Mouse (Mus musculus) heart, embryonic 14.5 days (tissue): ENCODE data around the gene Olfr263. TPM values are rescaled to one million over a fixed set of nuclear protein-coding genes. Genes with fewer than 3 reads are reported as not detected.
A peak's percentile ranks its signal among the peaks of the same experiment; 100 is the strongest.

ENCODE experiments used
- ATAC-seq: fragments of 200-750 bp; cut with Nextera tagmentation; 2 replicates; pipeline ENCODE4 v1.8.0; 2017; ENCODE audit warnings: low read depth, moderate TSS enrichment; ENCODE audit not compliant: insufficient number of reproducible peaks, insufficient read depth, low FRiP score
- H3K27ac ChIP-seq, 2 experiments: fragments of 200-500 bp in 1 of 2; fragments of 300-500 bp in 1 of 2; sonication (generic) in 1 of 2; replicated peaks in 1 of 2; 2 replicates each; pipeline ENCODE4 v1.5.1; 2012 to 2014; ENCODE audit warnings: low read depth in 2 of 2, low read length in 2 of 2, control low read depth in 1 of 2, mild to moderate bottlenecking in 1 of 2, mixed read lengths in 1 of 2; ENCODE audit not compliant: control insufficient read depth in 1 of 2, insufficient read depth in 1 of 2
- H3K27me3 ChIP-seq: fragments of 300-500 bp; sonication (generic); 2 replicates; pipeline ENCODE4 v1.6.1; 2014; ENCODE audit warnings: mild to moderate bottlenecking, low read length, control low read depth; ENCODE audit not compliant: control insufficient read depth, insufficient read depth
- H3K36me3 ChIP-seq: fragments of 300-500 bp; sonication (generic); 2 replicates; pipeline ENCODE4 v1.6.1; 2014; ENCODE audit warnings: mild to moderate bottlenecking, control low read depth, low read length, mixed read lengths; ENCODE audit not compliant: control insufficient read depth, insufficient read depth
- H3K4me1 ChIP-seq, 2 experiments: fragments of 200-500 bp in 1 of 2; fragments of 300-500 bp in 1 of 2; sonication (generic) in 1 of 2; 2 replicates each; pipeline ENCODE4 v1.6.1; 2012 to 2014; ENCODE audit warnings: low read length in 2 of 2, control low read depth in 1 of 2, mixed read lengths in 1 of 2; ENCODE audit not compliant: control insufficient read depth in 2 of 2, insufficient read depth in 2 of 2
- H3K4me2 ChIP-seq: fragments of 300-500 bp; sonication (generic); 2 replicates; pipeline ENCODE4 v1.6.1; 2014; ENCODE audit warnings: mild to moderate bottlenecking, low read length
- H3K4me3 ChIP-seq, 2 experiments: fragments of 200-500 bp in 1 of 2; fragments of 300-500 bp in 1 of 2; sonication (generic) in 1 of 2; 2 replicates each; pipeline ENCODE4 v1.5.1; 2012 to 2014; ENCODE audit warnings: low read length in 2 of 2, mild to moderate bottlenecking in 2 of 2, control low read depth in 1 of 2, low read depth in 1 of 2, moderate library complexity in 1 of 2; ENCODE audit not compliant: control insufficient read depth in 1 of 2, insufficient read depth in 1 of 2
- H3K9ac ChIP-seq: fragments of 300-500 bp; sonication (generic); 2 replicates; pipeline ENCODE4 v1.6.1; 2014; ENCODE audit warnings: mild to moderate bottlenecking, low read length
- H3K9me3 ChIP-seq: fragments of 300-500 bp; sonication (generic); 2 replicates; pipeline ENCODE4 v1.6.1; 2016; ENCODE audit warnings: low read length, control low read depth; ENCODE audit not compliant: control insufficient read depth
- WGBS: fragments of 180-500 bp; shearing (Covaris S2); extraction: QIAGEN DNeasy Blood & Tissue Kit; methylation state at CpG from one replicate; pipeline ENCODE4 v1.1.7; 2014; 5-methylcytosine and 5-hydroxymethylcytosine counted together
- polyA plus RNA-seq: library from polyadenylated mRNA; unstranded; fragments of >200 nt; fragmentation: Nextera tagmentation; extraction: Ambion mirVana; gene quantifications from 2 replicates; pipeline ENCODE4 v1.2.1, GENCODE M21; 2014

The Olfr263 gene
- polyA plus RNA-seq, 1 experiment from 2014 or later: not detected

- Histone ChIP-seq H3K36me3 (no peaks in the 10 kb centered on the region), H3K9ac (no peak overlapping the region), H3K4me1 (no peaks in the 10 kb centered on the region), H3K4me3 (no peak overlapping the region), H3K4me2 (no peak overlapping the region), H3K27me3 (no peaks in the 10 kb centered on the region), H3K27ac (no peak overlapping the region), H3K9me3 (no peaks in the 10 kb centered on the region)
- ATAC-seq: no peak
- 61% methylated on average over 5 of the region's 5 CpGs for WGBS
Measured at GRCm38 (mm10) chr13:21162591-21162990, 33.2 kb downstream of the Olfr263 start.

- Histone ChIP-seq H3K27me3 (no peaks in the 10 kb centered on the region), H3K9ac (peak overlapping the region; percentile 64), H3K4me1 (peaks cover 0 to 12% of the 10 kb centered on the region in 2 experiments; a peak in 1 of 4 replicates), H3K4me2 (peak overlapping the region; percentile 95), H3K36me3 (no peaks in the 10 kb centered on the region), H3K27ac (peak overlapping the region in 1 of 2 experiments; percentile 49; a peak in 1 of 4 replicates), H3K9me3 (no peaks in the 10 kb centered on the region), H3K4me3 (peak overlapping the region; percentile 53 to 57)
- WGBS: 2% methylated on average over 27 of the region's 27 CpGs
- peak; percentile 49 for ATAC-seq
Measured at GRCm38 (mm10) chr13:21166936-21167909, 37.8 kb downstream of the Olfr263 start.

GRCm38 (mm10) chr13:21167910-21168300 is 38.5 kb downstream of the Olfr263 start:
- Histone ChIP-seq H3K27ac (peak overlapping the region in 1 of 2 experiments; percentile 56; a peak in 2 of 4 replicates), H3K9me3 (no peaks in the 10 kb centered on the region), H3K9ac (peak overlapping the region; percentile 52), H3K4me2 (peak overlapping the region; percentile 95), H3K27me3 (no peaks in the 10 kb centered on the region), H3K36me3 (no peaks in the 10 kb centered on the region), H3K4me3 (peak overlapping the region; percentile 57 to 64; a peak in 3 of 4 replicates), H3K4me1 (peaks cover 3 to 12% of the 10 kb centered on the region in 2 experiments; a peak in 1 of 4 replicates)
- no peak for ATAC-seq
- 1% methylated on average over 8 of the region's 8 CpGs for WGBS

- WGBS: under 1% methylated on average over 16 of the region's 16 CpGs
- Histone ChIP-seq H3K4me3 (peak overlapping the region; percentile 57 to 64), H3K4me2 (peak overlapping the region; percentile 95), H3K9me3 (no peaks in the 10 kb centered on the region), H3K27me3 (no peaks in the 10 kb centered on the region), H3K9ac (peak overlapping the region; percentile 52), H3K27ac (peak overlapping the region in 1 of 2 experiments; percentile 56; a peak in 2 of 4 replicates), H3K36me3 (no peaks in the 10 kb centered on the region), H3K4me1 (peaks cover 3 to 15% of the 10 kb centered on the region in 2 experiments; a peak in 1 of 4 replicates)
- no peak for ATAC-seq
Measured at GRCm38 (mm10) chr13:21168371-21169011, 39.1 kb downstream of the Olfr263 start.

GRCm38 (mm10) chr13:21169121-21169656 is 39.8 kb downstream of the Olfr263 start:
- 2% methylated on average over 14 of the region's 14 CpGs for WGBS
- Histone ChIP-seq H3K27me3 (no peaks in the 10 kb centered on the region), H3K4me2 (peak overlapping the region; percentile 95), H3K4me1 (peaks cover 3 to 15% of the 10 kb centered on the region in 2 experiments; a peak in 1 of 4 replicates), H3K9ac (peak overlapping the region; percentile 52), H3K36me3 (no peaks in the 10 kb centered on the region), H3K27ac (0 out of 4 replicates have a peak overlapping the region, but pooled peaks of 1 of the 2 experiments have one; percentile 56), H3K4me3 (peak overlapping the region; percentile 57 to 64; a peak in 3 of 4 replicates), H3K9me3 (no peaks in the 10 kb centered on the region)
- no peak for ATAC-seq

- no peaks in the 10 kb centered on the region for H3K36me3 ChIP-seq
- WGBS: under 1% methylated on average over 39 of the region's 39 CpGs
- H3K27me3 ChIP-seq: no peaks in the 10 kb centered on the region
- peaks cover 3 to 15% of the 10 kb centered on the region in 2 experiments; a peak in 1 of 4 replicates for H3K4me1 ChIP-seq
- peak overlapping the region; percentile 41 to 46; a peak in 1 of 4 replicates for H3K27ac ChIP-seq
- peak overlapping the region; percentile 95 for H3K4me2 ChIP-seq
- peak; percentile 78 for ATAC-seq
- peak overlapping the region; percentile 57 to 61 for H3K4me3 ChIP-seq
- 0 out of 2 replicates have a peak overlapping the region, but pooled peaks have one; percentile 41 for H3K9ac ChIP-seq
- H3K9me3 ChIP-seq: no peaks in the 10 kb centered on the region
Measured at GRCm38 (mm10) chr13:21169657-21170430, 40.4 kb downstream of the Olfr263 start.
